Mouse (Mus musculus) forelimb bud, embryonic 11.5 days (tissue): ENCODE measurements around the gene Man2a1.

Experiments
- DNase-seq: peaks from one replicate; pipeline ENCODE4 v3.0.0-alpha.2; 2012; ENCODE audit warnings: low read depth, low spot score

The Man2a1 gene

GRCm38 (mm10) chr17:64600372-64601090, at the start of gene Man2a1:
Man2a1 (plus strand) TSS chr17:64600736.
- DNase-seq = peak; percentile 75

GRCm38 (mm10) chr17:64553358-64553757, 47.2 kb upstream of the Man2a1 start:
- no peak for DNase-seq

DNA sequence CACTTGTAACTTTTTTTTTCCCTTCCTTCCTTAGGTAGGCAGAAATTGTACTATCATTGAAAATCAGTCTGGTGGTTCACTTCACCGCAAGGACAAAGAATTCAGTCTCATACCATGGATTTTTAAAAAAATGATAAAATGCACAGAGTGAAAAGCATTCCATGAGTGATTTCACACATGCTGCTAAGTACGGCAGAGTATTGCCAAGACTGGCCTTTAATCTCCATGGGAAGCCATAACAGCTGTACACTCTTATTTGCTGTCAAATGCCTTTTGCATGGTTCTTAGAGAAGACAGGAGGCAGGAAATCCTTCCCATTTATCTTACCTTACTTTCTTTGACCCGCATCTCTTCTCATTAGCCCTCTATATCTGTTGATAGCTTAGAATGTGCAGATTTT, 45.6 kb upstream of the Man2a1 start:
- DNase-seq = no peak

- DNase-seq = no peak
These were observed 43.7 kb upstream of the Man2a1 start for GRCm38 (mm10) chr17:64556661-64557445.

DNA sequence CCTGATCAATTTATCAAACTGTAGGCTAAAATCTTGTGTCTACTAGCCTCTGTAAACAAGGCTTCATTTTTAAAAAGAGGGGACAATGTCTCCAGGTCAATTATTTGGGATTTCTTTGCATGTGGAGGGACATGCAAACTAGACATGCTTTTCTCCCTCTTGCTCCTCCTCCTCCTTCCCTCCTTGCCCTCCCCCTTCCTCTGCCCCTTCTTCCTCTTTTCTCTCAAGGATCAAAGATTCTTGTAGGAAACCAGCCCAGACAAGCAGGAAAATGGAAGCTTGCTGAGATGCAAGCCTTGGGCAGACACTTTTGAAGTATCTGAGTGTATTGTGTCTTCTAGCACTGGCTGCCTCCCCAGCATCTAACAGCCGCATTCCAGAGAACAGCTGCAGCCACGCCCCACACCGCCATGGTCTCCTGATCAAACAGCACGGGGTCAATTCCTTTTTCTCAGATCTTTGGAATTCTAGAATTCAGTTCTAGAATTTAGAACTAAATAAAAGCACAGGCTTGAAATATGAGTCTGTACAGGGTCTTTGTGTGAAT, 41.5 kb upstream of the Man2a1 start:
- DNase-seq = peak; percentile 50

DNA sequence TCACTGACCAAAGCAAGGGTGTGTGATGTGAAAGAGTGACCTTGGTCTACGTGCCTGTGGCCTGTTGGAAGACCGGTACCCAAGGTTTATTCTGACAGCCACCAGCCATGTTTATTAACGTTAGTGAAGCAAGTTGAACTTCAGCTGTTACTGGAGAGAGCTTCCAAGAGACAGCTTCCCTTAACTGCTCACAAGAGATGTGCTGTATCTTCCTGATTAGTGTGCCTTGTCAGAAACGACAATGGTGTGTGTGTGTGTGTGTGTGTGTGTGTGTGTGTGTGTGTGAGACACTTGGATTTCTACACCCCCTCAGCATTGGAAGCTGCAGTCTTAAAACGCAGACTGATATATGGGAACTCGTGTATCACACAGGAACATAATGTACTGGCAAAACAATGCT, 34.1 kb upstream of the Man2a1 start:
- no peak for DNase-seq

GRCm38 (mm10) chr17:64567546-64567945, 33.0 kb upstream of the Man2a1 start:
- DNase-seq = no peak

DNA sequence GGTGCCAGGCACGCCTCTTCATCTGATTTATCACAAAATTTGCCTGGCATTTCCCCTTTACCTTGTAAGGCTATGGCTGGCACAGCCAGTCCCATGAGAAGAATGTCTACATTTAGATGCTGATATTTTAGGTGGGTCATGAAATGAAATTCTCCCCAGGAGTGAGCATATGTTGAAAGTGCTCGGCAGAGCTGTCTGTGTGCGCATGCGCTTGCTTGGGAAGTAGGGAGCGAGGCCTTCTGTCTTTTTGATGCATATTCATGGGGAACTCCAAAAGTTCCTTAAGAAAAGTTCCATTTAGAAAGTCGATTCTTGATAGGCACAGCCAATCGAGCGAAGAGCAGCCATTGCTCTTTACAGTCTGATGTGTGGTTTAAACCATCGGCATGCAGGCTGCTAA, 26.6 kb upstream of the Man2a1 start:
- DNase-seq = no peak

- DNase-seq = no peak
These were observed 25.3 kb upstream of the Man2a1 start for GRCm38 (mm10) chr17:64575240-64575639.

DNA sequence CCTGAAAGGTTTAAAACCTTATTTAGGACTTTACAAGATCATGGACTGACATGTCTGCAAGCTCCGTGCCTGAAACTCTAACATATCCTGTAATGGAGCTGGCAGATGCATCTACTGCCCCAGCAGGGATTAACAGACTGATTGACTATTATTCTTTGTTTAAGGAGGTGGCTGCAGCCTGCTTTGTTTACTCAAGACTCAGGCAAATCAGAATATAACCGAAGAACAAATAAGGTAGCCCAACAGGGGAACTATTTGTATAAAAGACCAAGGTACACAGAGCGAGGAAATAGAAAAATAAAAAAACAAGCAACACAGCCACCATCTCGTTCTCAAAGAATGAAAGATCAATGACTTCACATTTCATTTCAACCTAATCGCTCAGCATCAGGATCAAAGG, 23.1 kb upstream of the Man2a1 start:
- no peak for DNase-seq

GRCm38 (mm10) chr17:64578346-64578745, 22.2 kb upstream of the Man2a1 start:
- no peak for DNase-seq

GRCm38 (mm10) chr17:64579696-64580095, 20.8 kb upstream of the Man2a1 start:
- no peak for DNase-seq

- no peak for DNase-seq
These were observed 19.4 kb upstream of the Man2a1 start for GRCm38 (mm10) chr17:64581133-64581532.

DNA sequence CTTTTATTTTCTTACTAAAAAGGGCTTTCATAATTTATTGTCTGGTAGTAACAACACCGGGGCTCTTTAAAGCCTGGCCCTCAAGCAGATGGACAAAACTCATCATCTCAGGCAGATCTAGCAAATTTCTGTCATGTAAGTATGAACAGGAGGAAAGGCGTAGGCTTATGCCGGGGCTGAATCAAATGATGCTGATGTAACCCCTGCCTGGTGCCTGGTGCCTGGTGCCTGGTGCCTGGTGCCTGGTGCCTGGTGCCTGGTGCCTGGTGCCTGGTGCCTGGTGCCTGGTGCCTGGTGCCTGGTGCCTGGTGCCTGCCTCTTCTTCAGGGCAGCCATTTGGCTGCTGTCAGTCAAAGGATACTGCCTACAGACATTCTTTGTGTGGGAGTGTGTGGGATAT, 18.6 kb upstream of the Man2a1 start:
- DNase-seq = no peak

GRCm38 (mm10) chr17:64590483-64590882, 10.1 kb upstream of the Man2a1 start:
- DNase-seq = no peak

- DNase-seq = no peak
These were observed 9.2 kb upstream of the Man2a1 start for GRCm38 (mm10) chr17:64591366-64591765.

DNA sequence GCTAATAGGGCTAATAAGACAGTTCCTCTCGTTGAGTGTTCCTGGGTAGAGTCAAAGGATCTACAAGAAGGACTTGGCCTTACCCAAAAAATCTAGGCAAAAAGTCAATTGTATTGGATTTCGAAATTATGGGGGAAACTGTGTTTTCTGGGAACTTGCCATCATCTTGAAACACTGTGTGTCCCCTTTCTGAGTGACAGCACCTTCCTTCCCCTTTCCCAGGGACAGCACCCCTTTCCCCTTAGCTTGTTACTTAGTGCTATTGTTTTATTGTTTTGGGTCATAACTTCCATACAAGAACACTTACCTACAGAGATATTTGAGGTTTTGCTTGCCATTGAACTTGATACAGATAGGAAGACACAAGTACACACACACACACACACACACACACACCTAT, 8.2 kb upstream of the Man2a1 start:
- DNase-seq = no peak

DNA sequence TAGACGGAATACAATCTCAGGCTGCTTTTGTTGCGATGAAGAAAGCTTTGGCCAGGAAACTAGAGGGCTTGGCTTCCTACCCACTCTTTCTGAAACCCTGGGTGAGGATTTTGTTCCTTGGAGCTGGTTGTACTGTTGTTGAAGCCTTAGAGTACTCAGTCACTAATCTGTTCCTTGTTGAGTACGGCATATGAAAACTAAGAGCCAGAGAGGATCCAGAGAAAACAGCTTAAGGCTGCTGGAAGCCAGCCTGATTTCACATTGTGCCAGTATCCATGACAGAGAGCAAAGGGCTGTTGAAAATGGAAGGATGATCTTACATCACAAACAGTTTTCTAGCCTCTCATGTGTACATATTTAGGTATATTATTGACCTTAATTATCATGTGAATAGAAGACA, 7.7 kb upstream of the Man2a1 start:
- no peak for DNase-seq

GRCm38 (mm10) chr17:64597770-64598169, 2.8 kb upstream of the Man2a1 start:
- no peak for DNase-seq

GRCm38 (mm10) chr17:64599916-64600315, 620 bp upstream of the Man2a1 start:
- DNase-seq = peak; percentile 6

GRCm38 (mm10) chr17:64601091-64601750, 685 bp downstream of the Man2a1 start:
- DNase-seq = peak; percentile 42
